Mouse (Mus musculus): ENCODE data around the gene Pqlc2. TPM values are rescaled to one million over a fixed set of nuclear protein-coding genes. Genes with fewer than 3 reads are reported as not detected.

Gene Pqlc2
- polyA plus RNA-seq, 1 experiment from 2014 or later = 15.0 TPM

- H3K4me3 ChIP-seq = no peak overlapping the region
- H3K36me3 ChIP-seq = peaks cover 63% of the 10 kb centered on the region
- WGBS = 90% methylated on average over 8 of the region's 8 CpGs
These were observed 8.7 kb downstream of the Pqlc2 start for GRCm38 (mm10) chr4:139301780-139302179.

GRCm38 (mm10) chr4:139298671-139299366 is 11.7 kb downstream of the Pqlc2 start:
- H3K27me3 ChIP-seq = no peaks in the 10 kb centered on the region
- 0 out of 2 replicates have a peak, but pooled peaks cover 8% of the 10 kb centered on the region for H3K4me1 ChIP-seq
- ATAC-seq (ENCODE audit: insufficient number of reproducible peaks, insufficient read depth, low FRiP score, low TSS enrichment) = no peak
- no peak overlapping the region for H3K4me2 ChIP-seq (replicated peaks)
- 86% methylated on average over 12 of the region's 12 CpGs for WGBS
- no peak overlapping the region for H3K27ac ChIP-seq
- no peaks in the 10 kb centered on the region for H3K9me3 ChIP-seq
- no peak overlapping the region for H3K9ac ChIP-seq
- H3K4me3 ChIP-seq = no peak overlapping the region
- H3K36me3 ChIP-seq = peaks cover 44% of the 10 kb centered on the region; the same call in 1 of the 2 replicates

More at GRCm38 (mm10) chr4:139301780-139302179, 8.7 kb downstream of the Pqlc2 start:
- no peak overlapping the region for H3K9ac ChIP-seq
- no peaks in the 10 kb centered on the region for H3K27me3 ChIP-seq
- no peak overlapping the region for H3K4me2 ChIP-seq (replicated peaks)
- no peak for ATAC-seq (ENCODE audit: insufficient number of reproducible peaks, insufficient read depth, low FRiP score, low TSS enrichment)
- no peaks in the 10 kb centered on the region for H3K9me3 ChIP-seq
- H3K4me1 ChIP-seq = 0 out of 2 replicates have a peak, but pooled peaks cover 3% of the 10 kb centered on the region
- no peak overlapping the region for H3K27ac ChIP-seq

- Histone ChIP-seq H3K9ac (no peak overlapping the region), H3K36me3 (peaks cover 41% of the 10 kb centered on the region; the same call in 1 of the 2 replicates), H3K9me3 (no peaks in the 10 kb centered on the region), H3K27me3 (no peaks in the 10 kb centered on the region), H3K27ac (no peak overlapping the region), H3K4me2 (replicated peaks) (no peak overlapping the region), H3K4me1 (0 out of 2 replicates have a peak, but pooled peaks cover 8% of the 10 kb centered on the region), H3K4me3 (no peak overlapping the region)
- no peak for ATAC-seq (ENCODE audit: insufficient number of reproducible peaks, insufficient read depth, low FRiP score, low TSS enrichment)
- WGBS = 88% methylated on average over 4 of the region's 4 CpGs
These were observed 12.9 kb downstream of the Pqlc2 start for GRCm38 (mm10) chr4:139297566-139297965.

GRCm38 (mm10) chr4:139292038-139292437 is 18.5 kb downstream of the Pqlc2 start:
- no peak overlapping the region for H3K27ac ChIP-seq
- H3K9me3 ChIP-seq = no peaks in the 10 kb centered on the region
- H3K36me3 ChIP-seq = peaks cover 43% of the 10 kb centered on the region
- ATAC-seq (ENCODE audit: insufficient number of reproducible peaks, insufficient read depth, low FRiP score, low TSS enrichment) = no peak
- H3K4me3 ChIP-seq = no peak overlapping the region
- H3K4me1 ChIP-seq = 0 out of 2 replicates have a peak, but pooled peaks cover 14% of the 10 kb centered on the region
- no peaks in the 10 kb centered on the region for H3K27me3 ChIP-seq
- no peak overlapping the region for H3K9ac ChIP-seq
- WGBS = 95% methylated on average over 5 of the region's 5 CpGs
- no peak overlapping the region for H3K4me2 ChIP-seq (replicated peaks)

GRCm38 (mm10) chr4:139291099-139291498 is 19.4 kb downstream of the Pqlc2 start:
- WGBS = 87% methylated on average over 16 of the region's 16 CpGs
- Histone ChIP-seq H3K4me1 (0 out of 2 replicates have a peak, but pooled peaks cover 6% of the 10 kb centered on the region), H3K4me3 (no peak overlapping the region), H3K9ac (no peak overlapping the region), H3K27ac (no peak overlapping the region), H3K9me3 (no peaks in the 10 kb centered on the region), H3K4me2 (replicated peaks) (no peak overlapping the region), H3K27me3 (no peaks in the 10 kb centered on the region), H3K36me3 (peaks cover 48% of the 10 kb centered on the region)
- ATAC-seq (ENCODE audit: insufficient number of reproducible peaks, insufficient read depth, low FRiP score, low TSS enrichment) = no peak

- Histone ChIP-seq H3K4me1 (peaks cover 13% of the 10 kb centered on the region; the same call in 1 of the 2 replicates), H3K36me3 (peaks cover 61% of the 10 kb centered on the region), H3K4me3 (no peak overlapping the region), H3K4me2 (replicated peaks) (no peak overlapping the region), H3K27me3 (no peaks in the 10 kb centered on the region), H3K9ac (no peak overlapping the region), H3K9me3 (no peaks in the 10 kb centered on the region), H3K27ac (peak overlapping the region; percentile 2; the same call in 1 of the 2 replicates)
- 0 out of 2 replicates have a peak, but pooled peaks have one; percentile 7 for ATAC-seq (ENCODE audit: insufficient number of reproducible peaks, insufficient read depth, low FRiP score, low TSS enrichment)
- WGBS = 50% methylated on average over 10 of the region's 10 CpGs
These were observed 21.5 kb downstream of the Pqlc2 start for GRCm38 (mm10) chr4:139289017-139289416.

- no peaks in the 10 kb centered on the region for H3K27me3 ChIP-seq
- H3K36me3 ChIP-seq = peaks cover 76% of the 10 kb centered on the region
- no peak for ATAC-seq (ENCODE audit: insufficient number of reproducible peaks, insufficient read depth, low FRiP score, low TSS enrichment)
- H3K4me3 ChIP-seq = no peak overlapping the region
- H3K9ac ChIP-seq = no peak overlapping the region
- H3K4me1 ChIP-seq = peaks cover 13% of the 10 kb centered on the region; the same call in 1 of the 2 replicates
- H3K27ac ChIP-seq = peak overlapping the region; percentile 58
- no peak overlapping the region for H3K4me2 ChIP-seq (replicated peaks)
- WGBS = 72% methylated on average over 18 of the region's 18 CpGs
- H3K9me3 ChIP-seq = no peaks in the 10 kb centered on the region
These were observed 23.2 kb downstream of the Pqlc2 start for GRCm38 (mm10) chr4:139287122-139287863.

GRCm38 (mm10) chr4:139286234-139286633 is 24.3 kb downstream of the Pqlc2 start:
- Histone ChIP-seq H3K27ac (no peak overlapping the region), H3K4me2 (replicated peaks) (no peak overlapping the region), H3K27me3 (no peaks in the 10 kb centered on the region), H3K9ac (no peak overlapping the region), H3K9me3 (no peaks in the 10 kb centered on the region), H3K4me3 (no peak overlapping the region), H3K4me1 (peaks cover 13% of the 10 kb centered on the region; the same call in 1 of the 2 replicates), H3K36me3 (peaks cover 79% of the 10 kb centered on the region)
- ATAC-seq (ENCODE audit: insufficient number of reproducible peaks, insufficient read depth, low FRiP score, low TSS enrichment) = no peak
- 90% methylated on average over 5 of the region's 5 CpGs for WGBS

GRCm38 (mm10) chr4:139284877-139285276 is 25.6 kb downstream of the Pqlc2 start:
- ATAC-seq (ENCODE audit: insufficient number of reproducible peaks, insufficient read depth, low FRiP score, low TSS enrichment) = no peak
- no peaks in the 10 kb centered on the region for H3K9me3 ChIP-seq
- WGBS = 61% methylated on average over 14 of the region's 15 CpGs
- H3K36me3 ChIP-seq = peaks cover 79% of the 10 kb centered on the region
- no peak overlapping the region for H3K9ac ChIP-seq
- H3K27ac ChIP-seq = no peak overlapping the region
- H3K4me2 ChIP-seq (replicated peaks) = no peak overlapping the region
- peaks cover 13% of the 10 kb centered on the region; the same call in 1 of the 2 replicates for H3K4me1 ChIP-seq
- H3K27me3 ChIP-seq = no peaks in the 10 kb centered on the region
- H3K4me3 ChIP-seq = no peak overlapping the region

GRCm38 (mm10) chr4:139282955-139283417 is 27.5 kb downstream of the Pqlc2 start:
- no peak for ATAC-seq (ENCODE audit: insufficient number of reproducible peaks, insufficient read depth, low FRiP score, low TSS enrichment)
- Histone ChIP-seq H3K36me3 (peaks cover 69% of the 10 kb centered on the region), H3K4me2 (replicated peaks) (no peak overlapping the region), H3K27ac (no peak overlapping the region), H3K27me3 (no peaks in the 10 kb centered on the region), H3K4me3 (no peak overlapping the region), H3K4me1 (peaks cover 7% of the 10 kb centered on the region; the same call in 1 of the 2 replicates), H3K9ac (no peak overlapping the region), H3K9me3 (no peaks in the 10 kb centered on the region)
- 77% methylated on average over 6 of the region's 6 CpGs for WGBS

GRCm38 (mm10) chr4:139281791-139282345 is 28.6 kb downstream of the Pqlc2 start:
- H3K27ac ChIP-seq = no peak overlapping the region

More at GRCm38 (mm10) chr4:139281791-139282345, 28.6 kb downstream of the Pqlc2 start:
- no peaks in the 10 kb centered on the region for H3K9me3 ChIP-seq
- H3K9ac ChIP-seq = no peak overlapping the region; the same call in 1 of the 2 replicates
- H3K27me3 ChIP-seq = no peaks in the 10 kb centered on the region
- peaks cover 16% of the 10 kb centered on the region for H3K4me1 ChIP-seq
- 89% methylated on average over 16 of the region's 16 CpGs for WGBS
- peaks cover 64% of the 10 kb centered on the region for H3K36me3 ChIP-seq
- ATAC-seq (ENCODE audit: insufficient number of reproducible peaks, insufficient read depth, low FRiP score, low TSS enrichment) = no peak
- no peak overlapping the region for H3K4me2 ChIP-seq (replicated peaks)
- no peak overlapping the region for H3K4me3 ChIP-seq

All from embryonic facial prominence, embryonic 12.5 days (tissue).